Mouse (Mus musculus) liver, postnatal 0 days (tissue): ENCODE data around the gene Sgcg.

Experiments
- CTCF ChIP-seq: sonication (generic); IDR thresholded peaks from 2 replicates; pipeline ENCODE4 v1.5.1; 2016; ENCODE audit warnings: antibody characterized with exemption, low read depth
- EP300 ChIP-seq: IDR thresholded peaks from 2 replicates; pipeline ENCODE4 v1.6.1; 2016; ENCODE audit warnings: antibody characterized with exemption, low read depth, mild to moderate bottlenecking

DNA sequence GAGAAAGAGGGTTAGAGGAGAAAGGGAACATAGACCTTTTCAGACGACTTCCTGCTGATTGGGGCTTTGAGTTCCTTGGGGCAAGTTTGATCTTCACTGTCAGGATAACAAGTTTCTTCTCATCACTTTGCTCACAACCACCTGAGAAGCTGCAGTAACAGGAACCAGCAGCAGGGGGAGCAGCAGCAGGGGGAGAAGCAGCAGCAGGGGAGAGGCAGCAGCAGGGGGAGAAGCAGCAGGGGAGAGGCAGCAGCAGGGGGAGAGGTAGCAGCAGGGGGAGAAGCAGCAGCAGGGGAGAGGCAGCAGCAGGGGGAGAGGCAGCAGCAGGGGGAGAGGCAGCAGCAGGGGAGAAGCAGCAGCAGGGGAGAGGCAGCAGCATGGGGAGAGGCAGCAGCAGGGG, 19.0 kb upstream of the Sgcg start:
- peak; percentile 78 for TF ChIP-seq CTCF
- TF ChIP-seq EP300, result no peak
